Mouse (Mus musculus): ENCODE measurements around the gene Espn. TPM values are rescaled to one million over a fixed set of nuclear protein-coding genes. Genes with fewer than 3 reads are reported as not detected.

Espn gene
- total and polyA plus RNA-seq, 3 experiments, result 4.3 to 48.0 (median 9.3) TPM

GRCm38 (mm10) chr4:152132772-152133169 is 19.4 kb downstream of the Espn start:
- Histone ChIP-seq H3K4me3 (ENCODE audit: low read depth, low read length) (no peak overlapping the region), H3K4me1 (ENCODE audit: insufficient read depth, low read depth, low read length) (peaks cover 21% of the 10 kb centered on the region), H3K27me3 (ENCODE audit: insufficient read depth, low read length) (peaks cover 33% of the 10 kb centered on the region; the same call in 1 of the 2 replicates), H3K9me3 (replicated peaks) (peaks cover 20% of the 10 kb centered on the region), H3K36me3 (replicated peaks) (peaks cover 32% of the 10 kb centered on the region)
- no peak for TF ChIP-seq POLR2AphosphoS5 (IDR thresholded peaks at IDR 0.05; ENCODE audit: insufficient replicate concordance, low read depth, low read length)
- ATAC-seq (ENCODE audit: extremely low read depth, insufficient number of reproducible peaks, low FRiP score, poor library complexity, severe bottlenecking) (no peak), DNase-seq (ENCODE audit: low spot score) (no peak)

GRCm38 (mm10) chr4:152131809-152132771 is 20.1 kb downstream of the Espn start:
- peaks cover 21% of the 10 kb centered on the region for H3K4me1 ChIP-seq (ENCODE audit: insufficient read depth, low read depth, low read length)
- peaks cover 34% of the 10 kb centered on the region for H3K36me3 ChIP-seq (replicated peaks)
- no peak for DNase-seq (ENCODE audit: low spot score)
- TF ChIP-seq GATA2 (IDR thresholded peaks at IDR 0.05; ENCODE audit: borderline replicate concordance, low read depth, low read length), result no peak
- peaks cover 33% of the 10 kb centered on the region; the same call in 1 of the 2 replicates for H3K27me3 ChIP-seq (ENCODE audit: insufficient read depth, low read length)
- peaks cover 21% of the 10 kb centered on the region for H3K9me3 ChIP-seq (replicated peaks)
- no peak overlapping the region; the same call in 1 of the 2 replicates for H3K4me3 ChIP-seq (ENCODE audit: low read depth, low read length)
- no peak for ATAC-seq (ENCODE audit: extremely low read depth, insufficient number of reproducible peaks, low FRiP score, poor library complexity, severe bottlenecking)

- peaks cover 40% of the 10 kb centered on the region for H3K36me3 ChIP-seq (replicated peaks)
- TF ChIP-seq POLR2AphosphoS5 (IDR thresholded peaks at IDR 0.05; ENCODE audit: insufficient replicate concordance, low read depth, low read length) (no peak), TAL1 (conservative IDR thresholded peaks at IDR 0.05; ENCODE audit: low read depth, low read length) (no peak), GATA1 (IDR thresholded peaks at IDR 0.05; ENCODE audit: borderline replicate concordance, low read length) (no peak), GATA2 (IDR thresholded peaks at IDR 0.05; ENCODE audit: borderline replicate concordance, low read depth, low read length) (no peak), CTCF (IDR thresholded peaks at IDR 0.05; ENCODE audit: low read depth, low read length) (no peak)
- H3K4me3 ChIP-seq (ENCODE audit: low read depth, low read length), result no peak overlapping the region; the same call in 1 of the 2 replicates
- peaks cover 29% of the 10 kb centered on the region for H3K9me3 ChIP-seq (replicated peaks)
- H3K4me1 ChIP-seq (ENCODE audit: insufficient read depth, low read depth, low read length), result peaks cover 17% of the 10 kb centered on the region
- no peak for DNase-seq (ENCODE audit: low spot score)
- H3K27me3 ChIP-seq (ENCODE audit: insufficient read depth, low read length), result peaks cover 38% of the 10 kb centered on the region; the same call in 1 of the 2 replicates
- ATAC-seq (ENCODE audit: extremely low read depth, insufficient number of reproducible peaks, low FRiP score, poor library complexity, severe bottlenecking), result no peak
Observed at GRCm38 (mm10) chr4:152130771-152131653, 21.2 kb downstream of the Espn start.

DNA sequence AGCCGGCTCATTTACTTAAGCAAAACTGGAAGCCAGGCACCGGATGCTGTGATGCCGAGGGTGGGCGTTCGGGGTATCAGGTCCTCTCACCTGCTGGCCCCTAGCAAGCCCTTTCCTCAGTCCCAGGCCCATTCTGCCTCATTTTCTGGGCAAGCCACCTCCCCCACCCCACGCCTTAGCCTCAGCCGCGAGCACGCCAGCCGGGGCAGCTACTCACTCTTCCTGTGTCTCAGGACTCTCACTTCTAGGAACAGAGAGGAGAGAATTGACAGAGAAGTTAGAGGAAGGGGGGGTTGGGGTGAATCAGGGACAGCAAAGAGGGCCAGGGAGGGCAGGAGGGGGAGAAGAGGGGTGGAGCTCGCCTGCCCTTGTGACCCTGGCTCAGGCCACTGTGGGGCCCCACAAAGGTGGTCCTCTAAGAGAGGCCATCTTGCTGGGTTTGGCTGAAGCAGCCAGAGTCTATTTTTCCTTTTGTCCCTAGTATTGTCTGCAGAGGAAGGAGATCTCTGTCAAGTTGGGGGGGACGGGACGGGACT is 22.7 kb downstream of the Espn start:
- Histone ChIP-seq H3K27me3 (ENCODE audit: insufficient read depth, low read length) (peaks cover 51% of the 10 kb centered on the region; the same call in 1 of the 2 replicates), H3K4me3 (ENCODE audit: low read depth, low read length) (no peak overlapping the region)
- ATAC-seq (ENCODE audit: extremely low read depth, insufficient number of reproducible peaks, low FRiP score, poor library complexity, severe bottlenecking), result peak; percentile 15; the same call in 1 of the 2 replicates

DNA sequence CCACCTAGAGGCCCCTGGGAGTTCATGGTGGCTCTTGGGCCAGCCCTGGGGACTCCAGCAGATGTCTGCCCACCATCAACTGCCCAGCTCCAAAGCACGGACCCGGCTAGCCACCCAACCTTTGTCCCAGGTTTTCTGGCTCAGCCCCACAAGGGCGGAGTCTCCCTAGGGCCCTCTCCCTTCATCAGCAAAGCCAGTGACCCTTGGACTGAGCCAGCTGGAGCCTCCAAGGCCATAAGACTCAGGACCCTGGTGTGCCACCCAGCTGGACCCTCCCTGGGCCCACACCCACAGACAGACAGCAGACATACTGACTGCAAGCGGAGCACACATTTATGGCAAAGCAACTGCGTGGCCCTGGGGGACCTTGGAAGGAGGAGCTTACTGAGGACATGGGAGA is 23.4 kb downstream of the Espn start:
- TF ChIP-seq POLR2AphosphoS5 (IDR thresholded peaks at IDR 0.05; ENCODE audit: insufficient replicate concordance, low read depth, low read length) (no peak), GATA2 (IDR thresholded peaks at IDR 0.05; ENCODE audit: borderline replicate concordance, low read depth, low read length) (no peak), GATA1 (IDR thresholded peaks at IDR 0.05; ENCODE audit: borderline replicate concordance, low read length) (no peak), CTCF (IDR thresholded peaks at IDR 0.05; ENCODE audit: low read depth, low read length) (no peak), TAL1 (conservative IDR thresholded peaks at IDR 0.05; ENCODE audit: low read depth, low read length) (no peak)
- Histone ChIP-seq H3K27me3 (ENCODE audit: insufficient read depth, low read length) (peaks cover 51% of the 10 kb centered on the region; the same call in 1 of the 2 replicates), H3K9me3 (replicated peaks) (peaks cover 34% of the 10 kb centered on the region), H3K36me3 (replicated peaks) (peaks cover 39% of the 10 kb centered on the region), H3K4me1 (ENCODE audit: insufficient read depth, low read depth, low read length) (peaks cover 10% of the 10 kb centered on the region), H3K4me3 (ENCODE audit: low read depth, low read length) (no peak overlapping the region)
- ATAC-seq (ENCODE audit: extremely low read depth, insufficient number of reproducible peaks, low FRiP score, poor library complexity, severe bottlenecking), result no peak
- no peak for DNase-seq (ENCODE audit: low spot score)

More for the DNA sequence above, 22.7 kb downstream of the Espn start:
- Histone ChIP-seq H3K4me1 (ENCODE audit: insufficient read depth, low read depth, low read length) (peaks cover 10% of the 10 kb centered on the region), H3K36me3 (replicated peaks) (peaks cover 42% of the 10 kb centered on the region), H3K9me3 (replicated peaks) (peaks cover 34% of the 10 kb centered on the region)
- no peak for DNase-seq (ENCODE audit: low spot score)
- TF ChIP-seq GATA2 (IDR thresholded peaks at IDR 0.05; ENCODE audit: borderline replicate concordance, low read depth, low read length) (no peak), CTCF (IDR thresholded peaks at IDR 0.05; ENCODE audit: low read depth, low read length) (no peak), TAL1 (conservative IDR thresholded peaks at IDR 0.05; ENCODE audit: low read depth, low read length) (no peak), GATA1 (IDR thresholded peaks at IDR 0.05; ENCODE audit: borderline replicate concordance, low read length) (no peak), POLR2AphosphoS5 (IDR thresholded peaks at IDR 0.05; ENCODE audit: insufficient replicate concordance, low read depth, low read length) (no peak)

- peaks cover 34% of the 10 kb centered on the region for H3K9me3 ChIP-seq (replicated peaks)
- ATAC-seq (ENCODE audit: extremely low read depth, insufficient number of reproducible peaks, low FRiP score, poor library complexity, severe bottlenecking), result no peak
- TF ChIP-seq GATA2 (IDR thresholded peaks at IDR 0.05; ENCODE audit: borderline replicate concordance, low read depth, low read length), result no peak
- peaks cover 10% of the 10 kb centered on the region for H3K4me1 ChIP-seq (ENCODE audit: insufficient read depth, low read depth, low read length)
- H3K27me3 ChIP-seq (ENCODE audit: insufficient read depth, low read length), result peaks cover 59% of the 10 kb centered on the region; the same call in 1 of the 2 replicates
- H3K4me3 ChIP-seq (ENCODE audit: low read depth, low read length), result no peak overlapping the region
- no peak for DNase-seq (ENCODE audit: low spot score)
- H3K36me3 ChIP-seq (replicated peaks), result peaks cover 39% of the 10 kb centered on the region
Observed at GRCm38 (mm10) chr4:152127884-152128283, 24.3 kb downstream of the Espn start.

All from G1E (cell line).